Mouse (Mus musculus): Measurements from ENCODE around the gene Parp11. TPM values are rescaled to one million over a fixed set of nuclear protein-coding genes. Genes with fewer than 3 reads are reported as not detected.

Gene Parp11
- polyA plus RNA-seq (2015; fragmentation: Nextera tagmentation; extraction: Ambion mirVana), result 8.0 and 8.7 TPM in 2 replicates

- no peak within 1 kb of the TSS for H3K9ac ChIP-seq (ENCODE audit: low read depth, low read length)
- 0 out of 2 replicates have a peak within 1 kb of the TSS, but pooled peaks have one; percentile 11 for H3K4me3 ChIP-seq (ENCODE audit: low read depth, low read length)
- 8% methylated on average over 8 of the region's 8 CpGs for WGBS
- H3K4me1 ChIP-seq (replicated peaks; ENCODE audit: control insufficient read depth, insufficient read depth, low read length), result no peaks in the 10 kb centered on the region
- H3K4me2 ChIP-seq (replicated peaks; ENCODE audit: low read depth), result peak within 1 kb of the TSS; percentile 56
- ATAC-seq, result peak; percentile 51; the same call in 1 of the 2 replicates
- H3K36me3 ChIP-seq (ENCODE audit: control insufficient read depth, insufficient read depth), result no peaks in the 10 kb centered on the region
- H3K27ac ChIP-seq (ENCODE audit: low read depth, low read length), result no peak within 1 kb of the TSS
- no peaks in the 10 kb centered on the region for H3K27me3 ChIP-seq (replicated peaks; ENCODE audit: control insufficient read depth, insufficient read depth, low read length)
- peak; percentile 97 for TF ChIP-seq CTCF (IDR thresholded peaks at IDR 0.05; ENCODE audit: low read depth)
- H3K9me3 ChIP-seq (ENCODE audit: control insufficient read depth), result no peaks in the 10 kb centered on the region
Observed at GRCm38 (mm10) chr6:127446436-127446890, at the start of gene Parp11. TSS of gene Parp11 (plus strand) at chr6:127446840.

GRCm38 (mm10) chr6:127398073-127398472 is 48.6 kb upstream of the Parp11 start:
- Histone ChIP-seq H3K9ac (ENCODE audit: low read depth, low read length) (no peak overlapping the region), H3K9me3 (ENCODE audit: control insufficient read depth) (no peaks in the 10 kb centered on the region), H3K4me3 (ENCODE audit: low read depth, low read length) (no peak overlapping the region), H3K4me1 (replicated peaks; ENCODE audit: control insufficient read depth, insufficient read depth, low read length) (no peaks in the 10 kb centered on the region), H3K4me2 (replicated peaks; ENCODE audit: low read depth) (no peak overlapping the region), H3K36me3 (ENCODE audit: control insufficient read depth, insufficient read depth) (no peaks in the 10 kb centered on the region), H3K27me3 (replicated peaks; ENCODE audit: control insufficient read depth, insufficient read depth, low read length) (no peaks in the 10 kb centered on the region), H3K27ac (ENCODE audit: low read depth, low read length) (no peak overlapping the region)
- 16% methylated on average over 2 of the region's 2 CpGs for WGBS
- ATAC-seq, result peak; percentile 86
- no peak for TF ChIP-seq CTCF (IDR thresholded peaks at IDR 0.05; ENCODE audit: low read depth)

- Histone ChIP-seq H3K4me1 (replicated peaks; ENCODE audit: control insufficient read depth, insufficient read depth, low read length) (no peaks in the 10 kb centered on the region), H3K9ac (ENCODE audit: low read depth, low read length) (no peak overlapping the region), H3K27me3 (replicated peaks; ENCODE audit: control insufficient read depth, insufficient read depth, low read length) (no peaks in the 10 kb centered on the region), H3K27ac (ENCODE audit: low read depth, low read length) (no peak overlapping the region), H3K4me2 (replicated peaks; ENCODE audit: low read depth) (no peak overlapping the region), H3K36me3 (ENCODE audit: control insufficient read depth, insufficient read depth) (no peaks in the 10 kb centered on the region), H3K9me3 (ENCODE audit: control insufficient read depth) (no peaks in the 10 kb centered on the region), H3K4me3 (ENCODE audit: low read depth, low read length) (no peak overlapping the region)
- no peak for ATAC-seq
- TF ChIP-seq CTCF (IDR thresholded peaks at IDR 0.05; ENCODE audit: low read depth), result no peak
- 44% methylated on average over 3 of the region's 3 CpGs for WGBS
Observed at GRCm38 (mm10) chr6:127401419-127401818, 45.2 kb upstream of the Parp11 start.

- Histone ChIP-seq H3K27me3 (replicated peaks; ENCODE audit: control insufficient read depth, insufficient read depth, low read length) (no peaks in the 10 kb centered on the region), H3K4me1 (replicated peaks; ENCODE audit: control insufficient read depth, insufficient read depth, low read length) (no peaks in the 10 kb centered on the region), H3K36me3 (ENCODE audit: control insufficient read depth, insufficient read depth) (no peaks in the 10 kb centered on the region), H3K4me2 (replicated peaks; ENCODE audit: low read depth) (no peak overlapping the region), H3K27ac (ENCODE audit: low read depth, low read length) (no peak overlapping the region), H3K9ac (ENCODE audit: low read depth, low read length) (no peak overlapping the region), H3K9me3 (ENCODE audit: control insufficient read depth) (no peaks in the 10 kb centered on the region), H3K4me3 (ENCODE audit: low read depth, low read length) (no peak overlapping the region)
- 50% methylated on average over 13 of the region's 13 CpGs for WGBS
- no peak for TF ChIP-seq CTCF (IDR thresholded peaks at IDR 0.05; ENCODE audit: low read depth)
- no peak for ATAC-seq
Observed at GRCm38 (mm10) chr6:127404070-127404810, 42.4 kb upstream of the Parp11 start.

- Histone ChIP-seq H3K4me1 (replicated peaks; ENCODE audit: control insufficient read depth, insufficient read depth, low read length) (no peaks in the 10 kb centered on the region), H3K9ac (ENCODE audit: low read depth, low read length) (no peak overlapping the region), H3K4me3 (ENCODE audit: low read depth, low read length) (no peak overlapping the region), H3K4me2 (replicated peaks; ENCODE audit: low read depth) (no peak overlapping the region), H3K27ac (ENCODE audit: low read depth, low read length) (no peak overlapping the region), H3K36me3 (ENCODE audit: control insufficient read depth, insufficient read depth) (no peaks in the 10 kb centered on the region), H3K27me3 (replicated peaks; ENCODE audit: control insufficient read depth, insufficient read depth, low read length) (no peaks in the 10 kb centered on the region), H3K9me3 (ENCODE audit: control insufficient read depth) (no peaks in the 10 kb centered on the region)
- WGBS, result 78% methylated on average over 7 of the region's 7 CpGs
- ATAC-seq, result no peak
- TF ChIP-seq CTCF (IDR thresholded peaks at IDR 0.05; ENCODE audit: low read depth), result no peak
Observed at GRCm38 (mm10) chr6:127405682-127406081, 41.0 kb upstream of the Parp11 start.

GRCm38 (mm10) chr6:127407742-127408141 is 38.9 kb upstream of the Parp11 start:
- 34% methylated on average over 4 of the region's 4 CpGs for WGBS

More at GRCm38 (mm10) chr6:127407742-127408141, 38.9 kb upstream of the Parp11 start:
- no peak for TF ChIP-seq CTCF (IDR thresholded peaks at IDR 0.05; ENCODE audit: low read depth)
- Histone ChIP-seq H3K9ac (ENCODE audit: low read depth, low read length) (no peak overlapping the region), H3K4me3 (ENCODE audit: low read depth, low read length) (no peak overlapping the region), H3K27ac (ENCODE audit: low read depth, low read length) (no peak overlapping the region), H3K27me3 (replicated peaks; ENCODE audit: control insufficient read depth, insufficient read depth, low read length) (no peaks in the 10 kb centered on the region), H3K4me1 (replicated peaks; ENCODE audit: control insufficient read depth, insufficient read depth, low read length) (no peaks in the 10 kb centered on the region), H3K9me3 (ENCODE audit: control insufficient read depth) (no peaks in the 10 kb centered on the region), H3K4me2 (replicated peaks; ENCODE audit: low read depth) (no peak overlapping the region), H3K36me3 (ENCODE audit: control insufficient read depth, insufficient read depth) (no peaks in the 10 kb centered on the region)
- ATAC-seq, result no peak

Data from intestine, postnatal 0 days (tissue).